Mouse (Mus musculus) ES-Bruce4 (cell line): Measurements from ENCODE around the gene Gse1.

Experiments
- CTCF ChIP-seq: IDR thresholded peaks from one replicate; pipeline ENCODE4 v1.8.1; 2011; ENCODE audit warnings: low read depth, low read length
- POLR2A ChIP-seq: IDR thresholded peaks from one replicate; pipeline ENCODE4 v1.8.1; 2011; ENCODE audit warnings: low read length; ENCODE audit not compliant: insufficient read depth

DNA sequence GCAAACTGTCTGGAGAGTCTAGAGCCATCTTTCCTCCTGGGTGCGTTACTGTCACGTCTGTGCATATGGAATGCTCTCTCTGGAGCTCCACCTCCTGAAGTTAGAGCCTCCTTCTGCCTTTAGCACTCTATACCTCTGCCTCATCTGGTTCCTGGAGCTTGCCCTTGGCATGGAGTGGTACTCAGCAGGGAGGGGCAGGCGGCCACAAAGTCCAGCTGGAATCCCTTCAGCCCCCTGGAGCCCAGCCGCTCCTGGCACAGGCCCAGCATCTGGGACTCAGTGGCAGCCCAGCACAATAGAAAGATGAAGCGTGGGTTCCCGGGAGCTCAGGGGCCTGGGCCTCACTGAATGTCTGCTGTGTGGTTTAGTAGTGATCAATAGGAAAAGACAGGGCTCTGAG, 232.1 kb downstream of the Gse1 start:
- TF ChIP-seq POLR2A = no peak
- no peak for TF ChIP-seq CTCF
